8 mouse cellular contexts compared by ENCODE assay signal in the genomic region with DNA sequence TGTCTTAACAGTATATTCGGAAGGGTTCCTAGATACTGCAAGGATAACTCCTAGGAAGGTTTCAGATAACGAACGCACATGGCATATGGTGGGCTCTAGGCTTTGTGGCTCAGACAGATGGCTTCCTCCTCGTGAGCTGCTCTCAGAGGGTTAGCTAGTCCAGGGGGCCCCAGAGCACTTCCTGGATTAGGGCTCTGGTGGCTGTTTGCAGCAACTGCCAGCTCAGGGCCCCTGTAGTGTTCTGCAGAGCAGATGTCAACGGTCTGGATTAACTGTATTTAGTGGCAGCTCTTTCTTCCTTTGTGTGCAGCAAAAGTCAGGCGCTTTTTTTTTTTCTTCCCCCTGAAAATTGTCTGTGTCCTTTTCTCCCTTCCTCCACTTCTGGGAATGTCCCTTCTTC. TPM values are rescaled to one million over a fixed set of nuclear protein-coding genes. Genes with fewer than 3 reads are reported as not detected.
DNase-seq lines count a peak whose midpoint lies in the region; ATAC-seq and TF ChIP-seq lines count a peak whose summit lies in the region.

No protein-coding gene starts in this region.

- no peaks in the 10 kb centered on the region for H3K4me1 ChIP-seq in kidney, adult 2 months (ENCODE audit: control insufficient read depth, insufficient read depth, low read length)
- H3K4me1 ChIP-seq in embryonic facial prominence, embryonic 12.5 days = peaks cover 11% of the 10 kb centered on the region
- 0 out of 2 replicates have a peak, but pooled peaks cover 6% of the 10 kb centered on the region for H3K4me1 ChIP-seq in intestine, postnatal 0 days (replicated peaks; ENCODE audit: control insufficient read depth, insufficient read depth, low read length)

- DNase-seq in kidney, postnatal 4 days = peak; percentile 38 to 46
- DNase-seq in kidney, adult 2 months = no peak
- peak; percentile 70 for DNase-seq in naive thymus-derived CD4-positive, alpha-beta T cell, adult 2 months (ENCODE audit: low read depth)
- DNase-seq in right cerebral cortex, postnatal 25 days = no peak
- DNase-seq in gastrocnemius, postnatal 36 days = no peak
- no peak for DNase-seq in left cerebral cortex, adult 8-10 months (ENCODE audit: low spot score in 2 of 2)

- H3K4me2 ChIP-seq in embryonic facial prominence, embryonic 12.5 days (replicated peaks) = 0 out of 2 replicates have a peak overlapping the region, but pooled peaks have one; percentile 15
- 0 out of 2 replicates have a peak overlapping the region, but pooled peaks have one; percentile 6 for H3K4me2 ChIP-seq in intestine, postnatal 0 days (replicated peaks; ENCODE audit: low read depth)

- ATAC-seq in embryonic facial prominence, embryonic 12.5 days (ENCODE audit: insufficient number of reproducible peaks, insufficient read depth, low FRiP score, low TSS enrichment) = peak; percentile 87
- ATAC-seq in intestine, postnatal 0 days = 0 out of 2 replicates have a peak, but pooled peaks have one; percentile 36

- H3K4me3 ChIP-seq in kidney, adult 2 months (ENCODE audit: insufficient read depth, low read depth, low read length) = no peak overlapping the region
- no peak overlapping the region for H3K4me3 ChIP-seq in embryonic facial prominence, embryonic 12.5 days
- no peak overlapping the region for H3K4me3 ChIP-seq in intestine, postnatal 0 days (ENCODE audit: low read depth, low read length)

- no peaks in the 10 kb centered on the region for H3K27me3 ChIP-seq in kidney, adult 2 months (replicated peaks; ENCODE audit: control insufficient read depth, insufficient read depth, low read length)
- H3K27me3 ChIP-seq in embryonic facial prominence, embryonic 12.5 days = no peaks in the 10 kb centered on the region
- no peaks in the 10 kb centered on the region for H3K27me3 ChIP-seq in intestine, postnatal 0 days (replicated peaks; ENCODE audit: control insufficient read depth, insufficient read depth, low read length)

- H3K9me3 ChIP-seq in embryonic facial prominence, embryonic 12.5 days = no peaks in the 10 kb centered on the region
- no peaks in the 10 kb centered on the region for H3K9me3 ChIP-seq in intestine, postnatal 0 days (ENCODE audit: control insufficient read depth)

- intact Hi-C loops in gastrocnemius, postnatal 36 days (cut with DNase I) = no loop called here

- WGBS in kidney, adult 2 months = 27% methylated on average over 6 of the region's 6 CpGs
- 8% methylated on average over 6 of the region's 6 CpGs for WGBS in embryonic facial prominence, embryonic 12.5 days
- WGBS in intestine, postnatal 0 days = 25% methylated on average over 6 of the region's 6 CpGs

- H3K27ac ChIP-seq in kidney, adult 2 months (ENCODE audit: insufficient read depth, low read depth, low read length) = no peak overlapping the region
- H3K27ac ChIP-seq in embryonic facial prominence, embryonic 12.5 days = peak overlapping the region; percentile 87
- H3K27ac ChIP-seq in intestine, postnatal 0 days (ENCODE audit: low read depth, low read length) = no peak overlapping the region

- TF ChIP-seq CTCF in kidney, adult 2 months (conservative IDR thresholded peaks at IDR 0.05; ENCODE audit: insufficient read depth, insufficient read length, low read depth, low read length) = no peak
- 0 out of 2 replicates have a peak, but pooled peaks have one; percentile 24 for TF ChIP-seq CTCF in intestine, postnatal 0 days (IDR thresholded peaks at IDR 0.05; ENCODE audit: low read depth)

- H3K36me3 ChIP-seq in kidney, adult 2 months (ENCODE audit: control insufficient read depth, insufficient read depth, low read length) = no peaks in the 10 kb centered on the region
- H3K36me3 ChIP-seq in embryonic facial prominence, embryonic 12.5 days = no peaks in the 10 kb centered on the region
- H3K36me3 ChIP-seq in intestine, postnatal 0 days (ENCODE audit: control insufficient read depth, insufficient read depth) = no peaks in the 10 kb centered on the region

- no peak for TF ChIP-seq POLR2A in kidney, adult 2 months (IDR thresholded peaks at IDR 0.05; ENCODE audit: low read depth, low read length)

- no peak overlapping the region for H3K9ac ChIP-seq in embryonic facial prominence, embryonic 12.5 days
- H3K9ac ChIP-seq in intestine, postnatal 0 days (ENCODE audit: low read depth, low read length) = no peak overlapping the region

RNA-seq across cellular contexts. Expression of a gene that starts 11.1 kb away (rescaled TPM):
- polyA plus RNA-seq in kidney, adult 2 months (2012; rRNA removed) = not detected in 2 replicates
- polyA plus RNA-seq in embryonic facial prominence, embryonic 12.5 days (2016; fragmentation: Nextera tagmentation; extraction: Ambion mirVana) = 0.63 and 0.70 TPM in 2 replicates
- 0.24 and 0.38 TPM in 2 replicates for polyA plus RNA-seq in intestine, postnatal 0 days (2015; fragmentation: Nextera tagmentation; extraction: Ambion mirVana)
- not detected for total RNA-seq in gastrocnemius, postnatal 36 days (2021)
- total RNA-seq in left cerebral cortex, adult 8-10 months (2022) = 1 to 10 TPM in 1 of 4 experiments, under 1 TPM in 3; 0.32 to 1.6 (median 0.80) TPM

RNA-seq across cellular contexts. Expression of a gene that starts 16.8 kb away (rescaled TPM):
- polyA plus RNA-seq in kidney, adult 2 months (2012; rRNA removed) = 0.61 and 0.88 TPM in 2 replicates
- 0.89 and 1.3 TPM in 2 replicates for polyA plus RNA-seq in embryonic facial prominence, embryonic 12.5 days (2016; fragmentation: Nextera tagmentation; extraction: Ambion mirVana)
- polyA plus RNA-seq in intestine, postnatal 0 days (2015; fragmentation: Nextera tagmentation; extraction: Ambion mirVana) = 1.6 and 2.2 TPM in 2 replicates
- 10 to 100 TPM; 14.9 to 15.1 TPM for total RNA-seq in gastrocnemius, postnatal 36 days (2021)
- total RNA-seq in left cerebral cortex, adult 8-10 months (2022) = 10 to 100 TPM; 12.1 to 17.6 (median 15.0) TPM

Comparison
In these comparisons a context has a peak if more than half of its experiments do, and no peak if none do; other contexts are left out.
1. DNase-seq: peak in kidney, postnatal 4 days (2 of 2) and naive thymus-derived CD4-positive, alpha-beta T cell, adult 2 months (single experiment); none in kidney, adult 2 months (single experiment), right cerebral cortex, postnatal 25 days (single experiment), gastrocnemius, postnatal 36 days (0 of 2) and left cerebral cortex, adult 8-10 months (0 of 2).